Mouse (Mus musculus) lung, postnatal 0 days (tissue): ENCODE measurements around the gene Gata2.

ENCODE experiments used
- CTCF ChIP-seq: IDR thresholded peaks from 2 replicates; pipeline ENCODE4 v1.5.1; 2016; ENCODE audit warnings: antibody characterized with exemption, mild to moderate bottlenecking
- EP300 ChIP-seq: IDR thresholded peaks from 2 replicates; pipeline ENCODE4 v1.6.1; 2016; ENCODE audit warnings: antibody characterized with exemption, mild to moderate bottlenecking, control low read depth

DNA sequence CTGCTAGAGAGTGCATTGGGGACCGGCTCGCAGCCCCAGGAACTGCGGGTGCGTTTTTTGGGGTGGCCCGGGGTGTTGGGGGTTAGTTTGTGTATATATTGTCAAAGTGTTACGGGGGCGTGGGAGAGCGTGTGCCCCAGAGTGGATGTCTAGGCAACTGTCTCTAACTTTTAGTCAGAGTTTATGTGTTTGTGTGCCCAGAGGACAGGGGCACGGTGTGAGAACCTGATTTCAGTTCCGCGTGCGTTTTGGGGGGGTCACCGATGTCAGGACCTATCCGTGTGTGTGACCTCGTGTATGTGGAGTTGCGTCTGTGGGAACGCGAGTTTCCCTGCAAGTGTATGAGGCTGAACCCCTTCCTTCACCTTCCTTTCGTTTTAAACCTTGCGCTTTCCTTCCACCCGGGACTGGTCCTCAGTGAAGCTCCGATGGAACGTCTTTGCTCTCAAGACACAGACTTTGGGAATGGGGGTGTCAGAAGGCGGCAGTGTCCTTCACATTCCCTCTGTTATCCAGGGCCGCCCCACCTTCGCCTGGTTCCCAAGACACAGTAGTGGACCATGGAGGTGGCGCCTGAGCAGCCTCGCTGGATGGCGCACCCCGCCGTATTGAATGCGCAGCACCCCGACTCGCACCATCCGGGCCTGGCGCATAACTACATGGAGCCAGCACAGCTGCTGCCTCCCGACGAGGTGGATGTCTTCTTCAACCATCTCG lies 5.5 kb downstream of the Gata2 start:
- TF ChIP-seq CTCF: no peak
- no peak for TF ChIP-seq EP300
